Mouse (Mus musculus) lung, adult 2 months (tissue): ENCODE measurements around the gene Prdm11.

Experiments used
- CTCF ChIP-seq: fragments of 200-500 bp; IDR thresholded peaks from 2 replicates; pipeline ENCODE4 v1.5.1; 2011; ENCODE audit warnings: mild to moderate bottlenecking, low read length, control low read depth; ENCODE audit not compliant: insufficient read depth
- POLR2A ChIP-seq: fragments of 200-500 bp; IDR thresholded peaks from 2 replicates; pipeline ENCODE4 v1.6.1; 2011; ENCODE audit warnings: low read depth, mild to moderate bottlenecking, control low read depth, low read length, borderline replicate concordance; ENCODE audit errors: extremely low read depth

DNA sequence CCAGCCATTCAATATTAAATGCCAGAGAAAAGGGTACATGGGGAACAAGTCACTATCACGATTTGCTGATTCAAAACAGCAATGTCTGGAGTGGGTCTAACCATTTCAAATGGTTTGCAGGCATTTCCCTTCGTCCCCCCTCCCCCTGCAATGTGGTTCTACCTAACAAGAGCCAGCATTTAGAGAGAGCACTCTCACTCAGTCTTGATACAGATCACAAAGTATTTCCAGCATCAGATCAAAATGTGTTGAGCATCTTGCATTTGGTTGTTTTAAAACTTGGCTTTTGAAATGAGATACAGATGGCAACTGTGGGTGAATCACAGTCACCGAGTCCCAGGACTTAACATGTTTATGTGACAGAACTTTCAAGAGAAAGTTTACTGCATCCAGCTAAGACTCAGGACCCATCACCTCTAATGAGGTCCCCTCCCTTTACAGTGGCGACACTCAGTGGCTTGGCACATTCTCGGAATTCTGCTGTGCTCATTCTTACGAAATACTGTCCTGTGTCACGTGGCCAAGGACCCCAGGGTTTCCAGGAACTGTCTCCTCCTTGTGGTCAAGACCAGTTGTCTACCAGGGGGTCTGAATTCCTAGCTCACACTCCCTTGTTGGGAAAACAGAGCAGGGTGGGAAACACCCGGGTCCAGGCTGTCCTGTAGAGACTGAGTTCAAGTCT, 63.2 kb downstream of the Prdm11 start:
- TF ChIP-seq POLR2A (no peak), CTCF (no peak)
